Mouse (Mus musculus) stomach, embryonic 15.5 days (tissue): ENCODE measurements around the gene Plekhg2. TPM values are rescaled to one million over a fixed set of nuclear protein-coding genes. Genes with fewer than 3 reads are reported as not detected.
"Not testable (repeated sequence)": the region's sequence is repeated elsewhere in the genome, so short reads cannot be mapped to it uniquely, and the experiment has no call there.

ENCODE experiments used
- ATAC-seq: fragments of 200-750 bp; cut with Nextera tagmentation; 2 replicates; pipeline ENCODE4 v1.8.0; 2017; ENCODE audit warnings: low read depth, moderate number of reproducible peaks, moderate TSS enrichment; ENCODE audit not compliant: insufficient read depth, low FRiP score
- H3K27ac ChIP-seq: fragments of 300-500 bp; sonication (generic); 2 replicates; pipeline ENCODE4 v1.5.1; 2015; ENCODE audit warnings: mild to moderate bottlenecking, inconsistent platforms
- H3K27me3 ChIP-seq: fragments of 300-500 bp; sonication (generic); replicated peaks from 2 replicates; pipeline ENCODE4 v1.6.1; 2015; ENCODE audit warnings: inconsistent platforms
- H3K36me3 ChIP-seq: fragments of 300-500 bp; sonication (generic); 2 replicates; pipeline ENCODE4 v1.6.1; 2015; ENCODE audit warnings: inconsistent platforms
- H3K4me1 ChIP-seq: fragments of 300-500 bp; sonication (generic); 2 replicates; pipeline ENCODE4 v1.6.1; 2015; ENCODE audit warnings: inconsistent platforms
- H3K4me2 ChIP-seq: fragments of 300-500 bp; sonication (generic); 2 replicates; pipeline ENCODE4 v1.6.1; 2015; ENCODE audit warnings: mild to moderate bottlenecking, inconsistent platforms
- H3K4me3 ChIP-seq: fragments of 300-500 bp; sonication (generic); replicated peaks from 2 replicates; pipeline ENCODE4 v1.5.1; 2015; ENCODE audit warnings: inconsistent platforms
- H3K9ac ChIP-seq: fragments of 300-500 bp; sonication (generic); 2 replicates; pipeline ENCODE4 v1.6.1; 2015; ENCODE audit warnings: inconsistent platforms
- H3K9me3 ChIP-seq: fragments of 300-500 bp; sonication (generic); 2 replicates; pipeline ENCODE4 v1.6.1; 2016; ENCODE audit warnings: inconsistent platforms
- WGBS: fragments of 180-500 bp; shearing (Covaris S2); methylation state at CpG from one replicate; pipeline ENCODE4 v1.1.7; 2015; 5-methylcytosine and 5-hydroxymethylcytosine counted together
- polyA plus RNA-seq: library from polyadenylated mRNA; unstranded; fragments of >200 nt; fragmentation: Nextera tagmentation; extraction: Ambion mirVana; gene quantifications from 2 replicates; pipeline ENCODE4 v1.2.1, GENCODE M21; 2015

The Plekhg2 gene
- polyA plus RNA-seq, 1 experiment from 2014 or later: 48.4 TPM

GRCm38 (mm10) chr7:28393272-28393951 lies 21.0 kb upstream of the Plekhg2 start:
- H3K36me3 ChIP-seq: peaks cover 43% of the 10 kb centered on the region
- H3K4me1 ChIP-seq: peaks cover 15% of the 10 kb centered on the region
- no peaks in the 10 kb centered on the region for H3K27me3 ChIP-seq
- 3% methylated on average over 22 of the region's 22 CpGs for WGBS
- H3K9ac ChIP-seq: peak overlapping the region; percentile 94
- peak overlapping the region; percentile 90 for H3K4me2 ChIP-seq
- H3K4me3 ChIP-seq: peak overlapping the region; percentile 81
- peak overlapping the region; percentile 75 for H3K27ac ChIP-seq
- no peak for ATAC-seq
- no peaks in the 10 kb centered on the region for H3K9me3 ChIP-seq

- under 1% methylated on average over 58 of the region's 58 CpGs for WGBS
- Histone ChIP-seq H3K4me1 (peaks cover 15% of the 10 kb centered on the region), H3K9ac (peak within 1 kb of the TSS; percentile 94), H3K4me3 (peak within 1 kb of the TSS; percentile 81), H3K27ac (peak within 1 kb of the TSS; percentile 75), H3K36me3 (peaks cover 45% of the 10 kb centered on the region), H3K9me3 (no peaks in the 10 kb centered on the region), H3K27me3 (no peaks in the 10 kb centered on the region), H3K4me2 (peak within 1 kb of the TSS; percentile 90)
- ATAC-seq: peak; percentile 97
Observed at GRCm38 (mm10) chr7:28392429-28393271, 20.3 kb upstream of the Plekhg2 start, which contains the start of the genes Med29 and Paf1. Gene Med29, minus strand, starts transcription at chr7:28392708. Gene Paf1, plus strand, starts transcription at chr7:28392951.

DNA sequence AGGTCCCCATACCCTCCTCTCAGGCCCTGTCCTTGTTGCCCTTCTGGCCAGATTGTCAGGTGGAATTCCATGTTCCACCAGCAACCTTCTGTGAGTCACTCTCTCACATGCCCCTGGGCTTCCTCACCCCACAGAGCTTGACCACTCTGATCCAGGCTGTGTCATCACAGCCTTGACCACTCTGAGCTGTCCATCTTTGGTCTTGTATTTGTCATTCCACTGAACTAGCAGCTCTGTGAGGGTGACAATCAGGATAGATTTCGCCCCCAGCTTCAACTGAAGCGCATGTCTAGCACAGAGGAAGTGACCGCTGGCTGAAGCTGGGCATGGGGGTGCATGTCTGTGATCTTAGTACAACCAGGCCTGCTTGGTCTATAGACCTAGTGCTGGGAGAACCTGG lies 17.9 kb upstream of the Plekhg2 start:
- no peaks in the 10 kb centered on the region for H3K9me3 ChIP-seq
- no peak overlapping the region for H3K9ac ChIP-seq
- ATAC-seq: no peak
- peaks cover 22% of the 10 kb centered on the region for H3K4me1 ChIP-seq
- H3K27ac ChIP-seq: no peak overlapping the region
- H3K36me3 ChIP-seq: peaks cover 36% of the 10 kb centered on the region
- no peak overlapping the region for H3K4me2 ChIP-seq
- H3K4me3 ChIP-seq: no peak overlapping the region
- WGBS: 94% methylated on average over 3 of the region's 3 CpGs
- H3K27me3 ChIP-seq: no peaks in the 10 kb centered on the region

GRCm38 (mm10) chr7:28387384-28387783 lies 15.0 kb upstream of the Plekhg2 start:
- Histone ChIP-seq H3K4me1 (peaks cover 24% of the 10 kb centered on the region), H3K36me3 (peaks cover 28% of the 10 kb centered on the region)
- H3K27me3 ChIP-seq, H3K4me3 ChIP-seq, H3K27ac ChIP-seq, H3K9me3 ChIP-seq, ATAC-seq, H3K9ac ChIP-seq, H3K4me2 ChIP-seq: not testable (repeated sequence)
- WGBS: 87% methylated on average over 7 of the region's 7 CpGs

- Histone ChIP-seq H3K4me1 (peaks cover 26% of the 10 kb centered on the region), H3K36me3 (peaks cover 28% of the 10 kb centered on the region)
- not testable (repeated sequence) for H3K9me3 ChIP-seq, H3K9ac ChIP-seq, H3K4me3 ChIP-seq, H3K27ac ChIP-seq, H3K27me3 ChIP-seq, ATAC-seq, H3K4me2 ChIP-seq
- WGBS: 78% methylated on average over 6 of the region's 6 CpGs
Observed at GRCm38 (mm10) chr7:28386877-28387276, 14.5 kb upstream of the Plekhg2 start.

GRCm38 (mm10) chr7:28386462-28386861 lies 14.1 kb upstream of the Plekhg2 start:
- Histone ChIP-seq H3K9ac (no peak overlapping the region), H3K36me3 (peaks cover 28% of the 10 kb centered on the region), H3K4me3 (no peak overlapping the region), H3K4me2 (no peak overlapping the region), H3K27me3 (no peaks in the 10 kb centered on the region), H3K27ac (peak overlapping the region; percentile 64), H3K4me1 (peaks cover 26% of the 10 kb centered on the region), H3K9me3 (no peaks in the 10 kb centered on the region)
- 4% methylated on average over 4 of the region's 4 CpGs for WGBS
- peak; percentile 41 for ATAC-seq

- H3K9me3 ChIP-seq: no peaks in the 10 kb centered on the region
- H3K4me3 ChIP-seq: no peak overlapping the region
- H3K4me2 ChIP-seq: no peak overlapping the region
- WGBS: 73% methylated on average over 7 of the region's 7 CpGs
- peaks cover 28% of the 10 kb centered on the region for H3K36me3 ChIP-seq
- peak overlapping the region; percentile 64 for H3K27ac ChIP-seq
- peaks cover 27% of the 10 kb centered on the region for H3K4me1 ChIP-seq
- no peak for ATAC-seq
- H3K27me3 ChIP-seq: no peaks in the 10 kb centered on the region
- H3K9ac ChIP-seq: no peak overlapping the region
Observed at GRCm38 (mm10) chr7:28386007-28386406, 13.6 kb upstream of the Plekhg2 start.

GRCm38 (mm10) chr7:28385196-28385595 lies 12.8 kb upstream of the Plekhg2 start:
- Histone ChIP-seq H3K27ac (peak overlapping the region; percentile 64; the same call in 1 of the 2 replicates), H3K9me3 (no peaks in the 10 kb centered on the region), H3K27me3 (no peaks in the 10 kb centered on the region), H3K4me1 (peaks cover 35% of the 10 kb centered on the region), H3K4me2 (no peak overlapping the region), H3K4me3 (no peak overlapping the region), H3K9ac (no peak overlapping the region), H3K36me3 (peaks cover 23% of the 10 kb centered on the region)
- ATAC-seq: no peak
- 90% methylated on average over 9 of the region's 9 CpGs for WGBS

GRCm38 (mm10) chr7:28384162-28384561 lies 11.8 kb upstream of the Plekhg2 start:
- H3K4me2 ChIP-seq: no peak overlapping the region
- H3K27me3 ChIP-seq: no peaks in the 10 kb centered on the region
- no peak overlapping the region for H3K27ac ChIP-seq
- WGBS: 84% methylated on average over 6 of the region's 6 CpGs
- peaks cover 41% of the 10 kb centered on the region for H3K4me1 ChIP-seq
- H3K4me3 ChIP-seq: no peak overlapping the region
- no peak for ATAC-seq
- H3K9me3 ChIP-seq: no peaks in the 10 kb centered on the region
- H3K9ac ChIP-seq: no peak overlapping the region
- peaks cover 15% of the 10 kb centered on the region for H3K36me3 ChIP-seq

DNA sequence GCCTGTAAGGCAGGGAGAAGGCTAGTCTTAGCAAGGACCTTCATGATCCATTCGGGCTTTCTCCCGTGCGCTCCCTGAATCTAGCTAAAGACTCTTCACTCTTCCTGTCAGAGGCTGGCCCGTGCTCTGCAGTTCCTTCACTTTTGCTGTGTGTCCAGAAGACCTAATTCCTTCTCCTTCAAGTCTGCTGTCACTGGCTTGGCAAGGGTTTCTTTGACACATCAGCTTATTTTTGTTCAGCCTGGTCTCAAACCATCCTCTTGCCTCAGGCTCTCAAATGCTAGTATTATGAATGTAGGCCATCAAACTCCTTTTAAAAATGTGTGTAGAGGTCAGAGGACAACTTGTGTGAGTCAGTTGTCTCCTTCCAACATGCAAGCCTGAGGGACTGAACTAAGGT lies 11.2 kb upstream of the Plekhg2 start:
- no peak for ATAC-seq
- peaks cover 41% of the 10 kb centered on the region for H3K4me1 ChIP-seq
- H3K4me2 ChIP-seq: no peak overlapping the region
- no peak overlapping the region for H3K9ac ChIP-seq
- H3K4me3 ChIP-seq: no peak overlapping the region
- peaks cover 10% of the 10 kb centered on the region; the same call in 1 of the 2 replicates for H3K36me3 ChIP-seq
- H3K9me3 ChIP-seq: no peaks in the 10 kb centered on the region
- WGBS: 69% methylated on average over 4 of the region's 4 CpGs
- H3K27ac ChIP-seq: peak overlapping the region; percentile 100
- H3K27me3 ChIP-seq: no peaks in the 10 kb centered on the region

- Histone ChIP-seq H3K9ac (no peak overlapping the region), H3K4me1 (peaks cover 44% of the 10 kb centered on the region), H3K27ac (peak overlapping the region; percentile 100), H3K4me3 (no peak overlapping the region; the same call in 1 of the 2 replicates), H3K36me3 (peaks cover 7% of the 10 kb centered on the region; the same call in 1 of the 2 replicates), H3K27me3 (no peaks in the 10 kb centered on the region), H3K4me2 (peak overlapping the region; percentile 70), H3K9me3 (no peaks in the 10 kb centered on the region)
- 48% methylated on average over 11 of the region's 11 CpGs for WGBS
- peak; percentile 12 for ATAC-seq
Observed at GRCm38 (mm10) chr7:28382981-28383396, 10.6 kb upstream of the Plekhg2 start.
